Mouse (Mus musculus): Measurements from ENCODE around the gene Olfr1223.
"Not testable (repeated sequence)": the region's sequence is repeated elsewhere in the genome, so short reads cannot be mapped to it uniquely, and the experiment has no call there.

Olfr1223 gene

DNA sequence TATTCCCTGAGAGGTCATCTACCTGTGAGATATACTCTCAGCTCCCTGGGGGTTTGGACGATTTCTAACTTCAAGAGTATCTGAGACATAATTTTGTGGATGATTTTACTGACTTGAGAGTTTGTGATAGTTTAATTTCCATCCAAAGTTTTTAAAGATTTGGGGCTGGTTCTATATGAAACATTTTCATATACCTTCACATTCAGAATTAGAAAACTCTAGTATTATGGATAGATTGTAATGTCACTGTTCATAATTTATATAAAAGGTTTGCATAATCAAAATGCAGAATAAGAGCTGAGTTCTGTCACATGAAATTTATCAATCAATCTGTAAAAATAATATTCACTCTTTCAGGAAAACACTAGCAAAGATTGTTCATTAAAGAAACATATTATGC, at the start of gene Olfr1223:
TSS of gene Olfr1223 (minus strand) at position 101 of the 400 bp plus-strand sequence.
- DNase-seq (ENCODE audit: low read depth), result no peak

DNA sequence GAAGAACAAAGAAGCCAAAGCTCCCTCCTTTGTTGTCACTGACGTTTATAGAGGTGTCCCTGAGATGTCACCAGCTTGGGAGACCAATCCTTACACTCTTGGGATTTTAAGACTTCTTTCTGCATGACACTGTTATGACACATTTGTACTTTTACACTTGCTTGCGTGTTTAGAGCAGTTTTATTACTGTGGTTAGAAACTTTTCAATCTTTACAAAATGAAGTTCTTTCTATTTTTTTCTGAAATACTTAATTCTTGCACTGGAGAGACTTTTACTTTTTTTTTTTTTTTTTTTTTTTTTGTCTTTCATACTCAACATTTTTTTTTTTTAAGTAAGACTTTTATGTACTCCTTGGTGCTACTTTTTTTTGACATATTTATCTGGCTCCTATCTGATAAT, 48.6 kb upstream of the Olfr1223 start, which contains the start of gene Olfr1226:
TSS of gene Olfr1226 (minus strand) at position 101 of the 400 bp plus-strand sequence.
- DNase-seq (ENCODE audit: low read depth), result no peak

DNA sequence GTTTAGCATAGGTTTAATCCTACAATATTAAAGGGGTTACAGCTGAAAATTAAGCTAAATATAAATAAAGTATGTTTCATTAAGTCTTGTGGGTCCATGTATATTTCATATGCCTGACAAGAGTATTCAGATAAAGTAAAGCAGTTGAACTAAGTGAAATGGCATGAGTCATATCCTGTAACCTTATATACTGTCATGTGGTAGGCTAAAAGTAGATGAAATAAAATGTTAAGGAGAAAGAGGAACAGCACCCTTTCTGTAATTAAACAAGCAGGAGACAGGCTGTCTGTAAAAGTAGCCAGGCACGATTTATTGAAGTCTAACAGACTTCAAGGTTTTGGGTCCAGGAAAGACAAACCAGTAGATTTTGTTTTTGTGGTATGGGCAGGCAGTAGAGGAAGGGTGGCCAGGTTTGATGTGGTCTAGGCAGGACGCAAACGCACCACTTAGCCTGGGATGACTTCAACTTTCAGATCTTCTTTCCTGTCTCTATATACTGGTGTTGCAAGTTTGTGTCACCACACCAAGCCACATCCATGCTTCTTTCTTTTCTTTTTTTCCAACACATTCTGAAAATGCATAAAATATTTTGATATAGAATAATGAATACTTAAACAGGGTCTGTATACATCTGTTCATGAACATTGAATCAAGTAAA, 45.1 kb upstream of the Olfr1223 start:
- no peak for DNase-seq (ENCODE audit: low read depth)

DNA sequence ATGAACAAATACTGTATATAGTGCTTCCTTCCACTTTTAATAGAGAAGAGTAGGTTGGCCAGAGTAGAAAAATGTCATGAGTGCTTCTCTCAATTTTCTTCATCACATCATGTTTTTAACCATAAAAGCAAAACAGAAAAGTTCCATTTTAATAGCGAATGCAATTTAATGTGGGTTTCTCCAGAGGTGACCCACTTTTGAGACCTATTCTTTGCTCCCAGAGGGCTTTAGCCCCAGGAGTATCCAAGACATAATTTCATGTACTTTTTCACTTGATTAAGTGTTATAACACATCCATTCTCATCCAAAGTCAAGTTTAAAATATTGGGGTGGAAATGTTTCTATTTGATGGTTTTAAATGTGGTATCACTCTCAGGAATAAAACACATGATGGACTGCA, 23.2 kb upstream of the Olfr1223 start, which contains the start of gene Olfr1225:
TSS of gene Olfr1225 (minus strand) at position 101 of the 400 bp plus-strand sequence.
- no peak for DNase-seq (ENCODE audit: low read depth)

DNA sequence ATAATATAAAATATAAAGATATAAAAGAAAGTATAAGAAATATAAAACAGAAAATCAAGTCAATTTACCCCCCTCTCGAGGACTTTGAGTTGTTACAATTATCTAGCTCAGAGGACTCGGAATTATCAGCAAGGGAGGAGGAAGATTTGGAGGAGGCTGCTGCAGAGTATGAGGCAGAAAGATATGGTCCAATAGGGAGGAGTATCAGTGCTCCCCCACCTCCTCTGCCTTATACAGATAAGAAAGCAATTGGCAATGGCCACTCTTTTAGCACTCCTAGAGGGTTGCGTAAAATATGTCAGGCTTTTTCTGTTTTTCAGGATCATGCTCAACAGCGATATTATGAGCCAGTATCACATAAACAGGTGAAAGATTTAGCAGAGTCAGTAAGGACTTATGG, 13.4 kb upstream of the Olfr1223 start:
- DNase-seq (ENCODE audit: low read depth), result not testable (repeated sequence)

DNA sequence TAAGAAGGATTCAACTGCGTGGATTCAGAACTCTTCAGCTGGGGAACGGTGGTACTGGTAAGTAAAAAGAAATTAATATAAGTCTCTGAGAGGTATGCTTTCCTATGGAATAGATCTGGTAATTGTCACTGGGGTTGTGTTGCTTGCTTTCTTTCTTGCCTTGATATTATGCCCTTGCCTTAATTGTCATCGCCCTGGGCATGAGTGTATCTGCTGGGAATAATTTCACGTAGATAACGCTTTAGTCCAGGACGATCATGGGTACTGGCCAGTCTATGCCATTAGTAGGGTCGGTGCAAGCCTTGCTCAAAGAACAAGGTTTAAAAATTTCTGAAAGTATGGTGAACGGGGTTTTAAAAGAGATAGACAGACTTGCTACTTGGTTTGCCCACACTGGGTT, 12.6 kb upstream of the Olfr1223 start, which contains the start of gene Olfr1224-ps1:
TSS of gene Olfr1224-ps1 (minus strand) at position 101 of the 400 bp plus-strand sequence.
- DNase-seq (ENCODE audit: low read depth), result not testable (repeated sequence)

DNA sequence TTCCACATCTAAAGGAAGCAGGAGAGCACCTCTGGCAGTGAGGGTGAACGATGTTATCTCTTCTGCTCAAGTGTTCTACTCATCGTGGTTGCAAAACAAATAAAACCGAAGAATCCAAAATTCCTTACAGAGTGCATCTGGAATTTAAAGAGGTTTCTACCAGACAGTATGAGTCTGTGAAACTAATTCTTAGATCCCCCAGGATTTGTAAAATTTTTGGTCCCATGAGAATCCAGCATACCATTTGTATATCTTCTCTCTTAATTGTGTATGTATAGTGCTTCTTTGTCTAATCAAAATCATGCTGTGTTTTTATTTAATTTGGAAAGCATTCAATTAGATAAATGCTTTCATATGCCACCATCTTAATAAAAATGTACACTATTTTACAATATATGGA, 18.4 kb downstream of the Olfr1223 start, which contains the start of gene Olfr1222:
TSS of gene Olfr1222 (minus strand) at position 101 of the 400 bp plus-strand sequence.
- no peak for DNase-seq (ENCODE audit: low read depth)

DNA sequence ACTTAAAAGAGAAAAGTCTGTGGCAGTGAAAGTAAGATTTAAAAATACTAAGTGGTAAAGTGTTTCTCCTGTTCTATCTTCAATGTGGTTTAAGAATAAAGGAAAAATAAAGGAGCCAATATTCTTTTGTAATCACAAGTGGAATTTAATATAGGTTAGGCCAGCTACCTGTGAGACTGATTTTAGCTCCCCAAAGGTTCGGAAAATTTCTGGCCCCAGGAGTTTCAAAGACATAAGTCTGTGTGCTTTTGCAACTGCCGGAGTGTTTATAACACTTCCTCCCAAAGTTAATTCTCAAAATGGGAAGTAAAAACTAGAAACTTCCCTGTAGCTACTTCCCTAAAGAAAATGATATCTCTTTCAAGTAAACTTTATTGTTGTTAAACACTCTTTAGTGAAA, 34.2 kb downstream of the Olfr1223 start, which contains the start of gene Olfr1221:
TSS of gene Olfr1221 (minus strand) at position 101 of the 400 bp plus-strand sequence.
- no peak for DNase-seq (ENCODE audit: low read depth)

DNA sequence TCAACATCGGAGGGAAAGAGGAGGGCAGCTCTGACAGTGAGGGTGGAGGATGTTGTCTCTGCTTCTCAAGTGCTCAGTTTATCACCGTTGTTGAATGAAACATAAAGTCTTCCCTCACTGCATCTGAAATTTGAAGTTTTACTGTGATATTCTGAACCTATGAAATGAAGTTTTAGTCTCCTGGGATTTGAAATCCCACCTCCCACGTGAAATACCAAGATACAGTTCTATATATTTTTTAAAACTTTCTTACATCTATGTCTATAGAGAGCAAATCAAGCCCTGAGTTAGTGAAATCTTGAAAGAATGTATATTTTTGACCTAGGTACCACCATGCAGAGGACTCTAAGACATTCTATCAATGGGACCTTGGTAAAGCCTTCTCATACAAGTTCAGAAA, 44.6 kb downstream of the Olfr1223 start, which contains the start of gene Olfr1220:
TSS of gene Olfr1220 (minus strand) at position 101 of the 400 bp plus-strand sequence.
- no peak for DNase-seq (ENCODE audit: low read depth)

DNA sequence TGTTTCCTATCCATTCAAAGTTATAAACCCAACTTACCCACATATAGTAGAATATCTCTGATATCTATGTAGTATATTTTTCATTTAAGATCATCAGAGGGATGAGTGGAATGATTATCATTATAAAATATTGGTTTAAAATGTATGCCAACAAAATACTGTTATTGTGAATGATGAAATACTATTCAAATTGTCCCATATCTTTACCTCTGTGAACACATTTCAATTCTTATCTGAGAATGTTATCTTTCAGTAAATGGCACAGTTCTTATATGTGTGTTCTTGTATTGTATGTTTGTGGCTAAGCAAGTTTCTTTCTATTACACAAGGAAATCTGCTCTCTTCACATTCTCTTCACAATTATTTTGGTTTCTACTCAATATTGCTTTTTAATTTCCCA, 45.7 kb downstream of the Olfr1223 start:
- no peak for DNase-seq (ENCODE audit: low read depth)

DNA sequence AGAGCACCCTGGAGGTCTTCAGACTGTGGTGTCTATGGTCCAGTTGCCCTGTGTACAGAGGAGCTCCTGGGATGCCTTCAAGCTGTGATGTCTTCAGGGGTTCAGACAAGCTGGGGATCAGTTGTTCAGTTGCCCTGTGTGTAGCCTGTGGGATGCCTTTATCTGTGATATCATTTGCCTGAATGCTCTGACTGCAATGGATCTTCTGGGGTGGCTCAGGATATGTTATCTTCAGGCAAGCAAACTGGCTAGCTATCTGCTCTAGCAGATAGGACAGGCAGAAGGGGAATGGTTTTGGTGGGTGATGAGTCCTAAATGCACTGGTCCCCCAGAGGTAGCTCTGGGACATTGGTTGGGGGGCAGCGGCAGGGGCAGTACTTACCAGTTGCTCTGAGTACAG, 57.5 kb downstream of the Olfr1223 start:
- no peak for DNase-seq (ENCODE audit: low read depth)

All from naive thymus-derived CD4-positive, alpha-beta T cell, adult 2 months (primary cell).